Mouse (Mus musculus): Measurements from ENCODE around the gene Sgk1. TPM values are rescaled to one million over a fixed set of nuclear protein-coding genes. Genes with fewer than 3 reads are reported as not detected.

Sgk1 gene
- total and polyA plus RNA-seq, 3 experiments: 3.0 to 111 (median 36.8) TPM

GRCm38 (mm10) chr10:21926941-21927340 is 45.0 kb downstream of the Sgk1 start:
- Histone ChIP-seq H3K9me3 (replicated peaks) (no peaks in the 10 kb centered on the region), H3K4me1 (ENCODE audit: insufficient read depth, low read depth, low read length) (peaks cover 11% of the 10 kb centered on the region), H3K36me3 (replicated peaks) (no peaks in the 10 kb centered on the region), H3K27me3 (ENCODE audit: insufficient read depth, low read length) (peaks cover 3% of the 10 kb centered on the region; the same call in 1 of the 2 replicates), H3K4me3 (ENCODE audit: low read depth, low read length) (no peak overlapping the region)
- DNase-seq (ENCODE audit: low spot score) (no peak), ATAC-seq (ENCODE audit: extremely low read depth, insufficient number of reproducible peaks, low FRiP score, poor library complexity, severe bottlenecking) (no peak)
- TF ChIP-seq POLR2AphosphoS5 (IDR thresholded peaks at IDR 0.05; ENCODE audit: insufficient replicate concordance, low read depth, low read length): no peak
- no peak for TF ChIP-seq CTCF (IDR thresholded peaks at IDR 0.05; ENCODE audit: low read depth, low read length)
- no peak for TF ChIP-seq GATA2 (IDR thresholded peaks at IDR 0.05; ENCODE audit: borderline replicate concordance, low read depth, low read length)
- TF ChIP-seq TAL1 (conservative IDR thresholded peaks at IDR 0.05; ENCODE audit: low read depth, low read length): no peak

- ATAC-seq (ENCODE audit: extremely low read depth, insufficient number of reproducible peaks, low FRiP score, poor library complexity, severe bottlenecking): no peak
- no peaks in the 10 kb centered on the region for H3K27me3 ChIP-seq (ENCODE audit: insufficient read depth, low read length)
- H3K36me3 ChIP-seq (replicated peaks): no peaks in the 10 kb centered on the region
- no peak for TF ChIP-seq TAL1 (conservative IDR thresholded peaks at IDR 0.05; ENCODE audit: low read depth, low read length)
- no peak for TF ChIP-seq CTCF (IDR thresholded peaks at IDR 0.05; ENCODE audit: low read depth, low read length)
- TF ChIP-seq POLR2AphosphoS5 (IDR thresholded peaks at IDR 0.05; ENCODE audit: insufficient replicate concordance, low read depth, low read length): no peak
- no peak for TF ChIP-seq GATA1 (IDR thresholded peaks at IDR 0.05; ENCODE audit: borderline replicate concordance, low read length)
- TF ChIP-seq GATA2 (IDR thresholded peaks at IDR 0.05; ENCODE audit: borderline replicate concordance, low read depth, low read length): no peak
- H3K4me3 ChIP-seq (ENCODE audit: low read depth, low read length): no peak overlapping the region
- DNase-seq (ENCODE audit: low spot score): no peak
- H3K4me1 ChIP-seq (ENCODE audit: insufficient read depth, low read depth, low read length): peaks cover 13% of the 10 kb centered on the region
- H3K9me3 ChIP-seq (replicated peaks): no peaks in the 10 kb centered on the region
Observed at GRCm38 (mm10) chr10:21930781-21931380, 48.9 kb downstream of the Sgk1 start.

GRCm38 (mm10) chr10:21932791-21933190 is 50.8 kb downstream of the Sgk1 start:
- DNase-seq (ENCODE audit: low spot score): no peak
- Histone ChIP-seq H3K27me3 (ENCODE audit: insufficient read depth, low read length) (no peaks in the 10 kb centered on the region), H3K36me3 (replicated peaks) (no peaks in the 10 kb centered on the region), H3K4me1 (ENCODE audit: insufficient read depth, low read depth, low read length) (peaks cover 24% of the 10 kb centered on the region), H3K4me3 (ENCODE audit: low read depth, low read length) (no peak overlapping the region), H3K9me3 (replicated peaks) (no peaks in the 10 kb centered on the region)
- TF ChIP-seq GATA2 (IDR thresholded peaks at IDR 0.05; ENCODE audit: borderline replicate concordance, low read depth, low read length) (no peak), POLR2AphosphoS5 (IDR thresholded peaks at IDR 0.05; ENCODE audit: insufficient replicate concordance, low read depth, low read length) (no peak), TAL1 (conservative IDR thresholded peaks at IDR 0.05; ENCODE audit: low read depth, low read length) (no peak)
- ATAC-seq (ENCODE audit: extremely low read depth, insufficient number of reproducible peaks, low FRiP score, poor library complexity, severe bottlenecking): no peak

GRCm38 (mm10) chr10:21934826-21935225 is 52.8 kb downstream of the Sgk1 start:
- ATAC-seq (ENCODE audit: extremely low read depth, insufficient number of reproducible peaks, low FRiP score, poor library complexity, severe bottlenecking): no peak
- no peaks in the 10 kb centered on the region for H3K9me3 ChIP-seq (replicated peaks)
- no peaks in the 10 kb centered on the region for H3K36me3 ChIP-seq (replicated peaks)
- no peak for TF ChIP-seq TAL1 (conservative IDR thresholded peaks at IDR 0.05; ENCODE audit: low read depth, low read length)
- DNase-seq (ENCODE audit: low spot score): no peak
- peaks cover 27% of the 10 kb centered on the region for H3K4me1 ChIP-seq (ENCODE audit: insufficient read depth, low read depth, low read length)
- H3K27me3 ChIP-seq (ENCODE audit: insufficient read depth, low read length): no peaks in the 10 kb centered on the region
- H3K4me3 ChIP-seq (ENCODE audit: low read depth, low read length): no peak overlapping the region

- TF ChIP-seq TAL1 (conservative IDR thresholded peaks at IDR 0.05; ENCODE audit: low read depth, low read length) (peak; percentile 64; the same call in 1 of the 2 replicates), GATA2 (IDR thresholded peaks at IDR 0.05; ENCODE audit: borderline replicate concordance, low read depth, low read length) (no peak), POLR2AphosphoS5 (IDR thresholded peaks at IDR 0.05; ENCODE audit: insufficient replicate concordance, low read depth, low read length) (no peak), CTCF (IDR thresholded peaks at IDR 0.05; ENCODE audit: low read depth, low read length) (no peak)
- Histone ChIP-seq H3K4me3 (ENCODE audit: low read depth, low read length) (peak overlapping the region; percentile 49; the same call in 1 of the 2 replicates), H3K27me3 (ENCODE audit: insufficient read depth, low read length) (no peaks in the 10 kb centered on the region), H3K4me1 (ENCODE audit: insufficient read depth, low read depth, low read length) (peaks cover 27% of the 10 kb centered on the region), H3K36me3 (replicated peaks) (no peaks in the 10 kb centered on the region), H3K9me3 (replicated peaks) (no peaks in the 10 kb centered on the region)
- ATAC-seq (ENCODE audit: extremely low read depth, insufficient number of reproducible peaks, low FRiP score, poor library complexity, severe bottlenecking) (peak; percentile 67), DNase-seq (ENCODE audit: low spot score) (no peak)
Observed at GRCm38 (mm10) chr10:21936513-21937221, 54.7 kb downstream of the Sgk1 start.

- TF ChIP-seq CTCF (IDR thresholded peaks at IDR 0.05; ENCODE audit: low read depth, low read length) (no peak), POLR2AphosphoS5 (IDR thresholded peaks at IDR 0.05; ENCODE audit: insufficient replicate concordance, low read depth, low read length) (no peak), TAL1 (conservative IDR thresholded peaks at IDR 0.05; ENCODE audit: low read depth, low read length) (no peak), GATA2 (IDR thresholded peaks at IDR 0.05; ENCODE audit: borderline replicate concordance, low read depth, low read length) (no peak), GATA1 (IDR thresholded peaks at IDR 0.05; ENCODE audit: borderline replicate concordance, low read length) (no peak)
- DNase-seq (ENCODE audit: low spot score) (no peak), ATAC-seq (ENCODE audit: extremely low read depth, insufficient number of reproducible peaks, low FRiP score, poor library complexity, severe bottlenecking) (no peak)
- Histone ChIP-seq H3K27me3 (ENCODE audit: insufficient read depth, low read length) (no peaks in the 10 kb centered on the region), H3K4me3 (ENCODE audit: low read depth, low read length) (peak overlapping the region; percentile 49; the same call in 1 of the 2 replicates), H3K9me3 (replicated peaks) (no peaks in the 10 kb centered on the region), H3K4me1 (ENCODE audit: insufficient read depth, low read depth, low read length) (peaks cover 30% of the 10 kb centered on the region), H3K36me3 (replicated peaks) (no peaks in the 10 kb centered on the region)
Observed at GRCm38 (mm10) chr10:21937222-21937605, 55.2 kb downstream of the Sgk1 start.

Measured in G1E (cell line).